Mouse (Mus musculus) fat pad, adult 2 months (tissue): ENCODE results near the gene Xpnpep3.
"Not testable (repeated sequence)": the region's sequence is repeated elsewhere in the genome, so short reads cannot be mapped to it uniquely, and the experiment has no call there.

Source experiments
- DNase-seq: peaks from one replicate; pipeline ENCODE4 v3.0.0-alpha.2; 2011; ENCODE audit warnings: low read depth, low spot score; ENCODE audit errors: extremely low read depth

Xpnpep3 gene

DNA sequence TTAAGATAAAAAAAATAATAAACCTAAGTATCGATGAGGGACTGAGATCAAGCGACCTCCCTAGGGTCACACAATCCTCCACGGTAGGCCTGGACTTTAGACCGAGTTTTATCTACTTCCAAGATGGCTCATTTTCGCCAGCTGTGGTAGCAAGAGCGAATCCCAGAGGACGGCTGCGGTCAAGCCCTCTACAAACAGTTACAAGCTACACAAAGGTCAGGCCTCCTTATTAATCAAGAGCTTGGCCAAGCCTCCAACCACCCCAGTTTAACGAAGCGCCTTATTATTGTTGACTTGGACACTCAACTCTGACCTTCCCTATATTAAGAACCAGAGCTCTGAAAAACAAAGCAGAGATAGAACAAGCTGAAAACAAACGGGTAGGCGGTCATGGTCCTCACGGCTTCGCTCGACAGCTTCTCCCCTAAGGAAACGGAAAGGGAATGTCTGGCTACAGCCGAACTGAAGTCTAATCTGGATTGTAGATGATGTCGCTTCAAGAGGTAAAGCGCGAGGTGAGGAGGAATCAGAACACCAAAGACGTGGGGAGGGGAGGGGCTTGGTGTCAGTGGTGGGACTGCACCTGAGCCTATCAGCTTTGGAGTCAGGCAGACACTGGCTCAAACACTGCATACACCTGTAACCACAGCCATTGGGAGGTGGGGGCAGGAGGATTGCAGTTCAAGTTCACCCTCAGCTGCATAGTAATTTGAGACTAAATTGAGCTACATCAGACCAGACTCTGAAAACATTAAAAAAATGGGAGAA, 79.7 kb downstream of the Xpnpep3 start:
- no peak for DNase-seq

DNA sequence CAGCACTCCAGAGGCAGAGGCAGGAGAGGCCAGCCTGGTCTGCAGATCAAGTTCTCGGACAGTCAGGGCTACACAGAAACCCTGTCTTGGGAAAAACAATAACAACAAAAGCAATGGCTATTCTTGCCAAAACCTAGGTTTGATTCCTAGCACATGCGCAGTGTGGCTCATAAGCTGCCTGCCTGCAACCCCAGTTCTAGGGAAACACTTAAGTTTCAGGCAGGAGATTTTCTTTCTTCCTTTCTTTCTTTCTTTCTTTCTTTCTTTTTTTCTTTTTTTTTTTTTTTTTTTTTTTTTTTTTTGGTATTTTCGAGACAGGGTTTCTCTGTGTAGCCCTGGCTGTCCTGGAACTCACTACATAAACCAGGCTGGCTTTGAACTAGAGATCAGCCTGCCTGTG, 80.3 kb downstream of the Xpnpep3 start:
- DNase-seq: not testable (repeated sequence)

DNA sequence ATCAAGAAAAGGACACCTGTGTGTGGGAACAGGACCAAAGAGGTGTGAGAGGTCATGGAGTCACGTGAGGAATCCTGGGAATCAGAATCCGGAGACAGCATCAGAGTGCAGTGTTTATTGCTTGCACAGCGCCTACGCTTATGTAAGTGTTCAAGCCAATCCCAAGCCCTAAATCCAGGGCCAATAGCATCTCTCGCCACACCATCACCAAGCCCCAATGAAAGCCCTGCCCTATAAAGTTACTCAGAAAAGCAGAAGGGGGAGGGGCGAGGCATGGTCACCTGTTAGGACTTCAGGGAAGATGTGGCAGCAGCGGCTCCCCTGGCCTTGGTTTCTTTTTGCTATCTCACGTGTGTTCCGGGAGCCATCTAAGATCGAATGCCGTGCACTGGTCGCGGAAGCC, 81.0 kb downstream of the Xpnpep3 start:
- no peak for DNase-seq

DNA sequence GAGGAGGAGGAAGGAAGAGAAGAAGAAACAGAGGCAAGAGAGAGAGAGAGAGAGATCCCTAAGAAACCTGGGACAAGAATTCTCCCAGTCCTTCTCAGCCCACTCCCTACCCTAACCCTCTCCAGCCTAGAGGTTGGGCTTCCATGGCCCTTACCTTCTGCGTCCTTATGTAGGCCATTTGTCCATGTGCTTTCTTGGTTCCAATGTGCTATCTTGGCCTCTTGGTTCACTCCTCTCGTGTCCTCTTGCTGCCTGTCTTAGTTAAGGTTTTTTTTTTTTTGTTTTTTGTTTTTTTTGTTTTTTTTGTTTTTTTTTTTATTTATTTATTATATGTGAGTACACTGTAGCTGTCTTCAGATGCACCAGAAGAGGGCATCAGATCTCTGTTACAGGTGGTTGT, 83.0 kb downstream of the Xpnpep3 start:
- DNase-seq: no peak

DNA sequence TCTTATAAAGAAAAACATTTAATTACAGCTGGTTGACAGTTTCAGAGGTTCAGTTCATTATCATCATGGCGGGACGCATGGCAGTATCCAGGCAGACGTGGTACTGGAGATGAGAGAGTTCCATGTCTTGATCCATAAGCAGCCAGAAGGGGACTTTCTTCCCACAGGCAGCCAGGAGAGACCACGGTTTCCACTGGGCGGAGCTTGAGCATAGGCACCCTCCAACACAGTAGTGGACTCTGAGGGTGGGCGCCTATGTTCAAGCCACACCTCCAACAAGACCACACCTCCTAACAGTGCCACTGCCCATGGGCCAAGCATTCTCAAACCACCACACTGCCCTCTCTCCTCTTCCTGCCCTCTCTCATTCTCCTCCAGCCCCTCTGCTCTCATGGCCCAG, 83.8 kb downstream of the Xpnpep3 start:
- no peak for DNase-seq

DNA sequence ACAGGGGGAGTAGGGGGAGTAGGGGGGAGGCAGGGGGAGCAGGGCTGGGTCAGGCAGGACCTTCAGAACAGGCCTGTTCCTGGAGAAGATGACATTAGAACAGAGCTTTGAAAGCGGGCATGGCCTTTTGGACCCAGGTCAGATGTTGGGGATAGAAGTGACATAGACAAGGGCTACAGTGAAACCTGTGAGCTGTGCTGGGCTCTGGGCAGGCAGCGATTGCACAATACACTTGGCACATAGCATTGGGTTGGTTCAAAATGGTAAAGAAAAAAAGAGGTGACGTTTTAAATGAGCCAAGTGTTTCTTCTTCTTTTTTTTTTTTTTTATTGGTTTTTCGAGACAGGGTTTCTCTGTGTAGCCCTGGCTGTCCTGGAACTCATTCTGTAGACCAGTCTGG, 85.5 kb downstream of the Xpnpep3 start:
- DNase-seq: no peak

DNA sequence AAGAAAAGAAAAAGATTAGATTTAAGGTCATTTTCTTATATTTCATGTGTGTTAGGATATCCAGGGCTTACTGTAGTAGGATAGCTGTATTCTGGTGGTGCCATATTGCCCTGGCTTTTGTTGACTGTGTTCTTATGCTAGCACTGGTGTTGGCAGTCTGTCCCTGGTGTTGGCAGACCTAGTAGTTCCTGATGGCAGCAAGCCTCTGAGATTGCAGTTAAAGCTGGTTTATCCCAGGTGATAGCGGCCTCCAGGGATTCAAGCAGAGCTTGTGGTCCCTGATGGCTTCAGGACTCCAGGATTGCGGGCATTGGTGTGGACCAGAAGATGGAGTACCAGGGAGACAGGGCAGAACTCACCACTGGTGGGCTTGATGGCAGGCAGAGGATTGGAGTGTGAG, 103.5 kb downstream of the Xpnpep3 start:
- no peak for DNase-seq

DNA sequence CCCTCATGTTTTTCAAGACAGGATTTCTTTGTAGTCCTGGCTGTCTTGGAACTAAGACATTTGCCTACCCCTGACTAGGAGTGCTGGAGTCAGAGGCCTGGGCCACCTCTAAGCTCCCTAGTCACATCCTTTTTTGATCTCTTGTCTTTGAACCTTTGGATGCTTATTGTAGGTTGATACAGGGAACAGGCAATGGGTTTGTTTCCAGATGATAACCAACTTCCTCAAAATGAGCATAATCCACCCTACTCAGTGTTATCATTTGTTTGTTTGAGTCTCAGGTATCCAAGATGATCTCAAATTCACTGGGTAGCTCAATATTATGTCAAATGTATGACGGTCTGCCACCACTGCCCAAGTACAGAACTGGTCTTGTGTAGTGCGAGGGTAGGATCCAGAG, 104.1 kb downstream of the Xpnpep3 start:
- DNase-seq: no peak
